8 mouse cellular contexts compared by ENCODE assay signal in genomic region chr1:169530876-169531701, GRCm38 (mm10). TPM values are rescaled to one million over a fixed set of nuclear protein-coding genes. Genes with fewer than 3 reads are reported as not detected.
DNase-seq lines count a peak whose midpoint lies in the region; ATAC-seq and TF ChIP-seq lines count a peak whose summit lies in the region.

Nuf2 (minus strand) TSS chr1:169531464.

- no peaks in the 10 kb centered on the region for H3K79me2 ChIP-seq in heart, adult 2 months (replicated peaks; ENCODE audit: control insufficient read depth, insufficient read depth, low read length)

- no peaks in the 10 kb centered on the region for H3K9me3 ChIP-seq in embryonic facial prominence, embryonic 14.5 days (ENCODE audit: control insufficient read depth, low read length)
- no peaks in the 10 kb centered on the region for H3K9me3 ChIP-seq in limb, embryonic 13.5 days
- H3K9me3 ChIP-seq in midbrain, embryonic 16.5 days (replicated peaks; ENCODE audit: control insufficient read depth, low read length, poor library complexity, severe bottlenecking) = no peaks in the 10 kb centered on the region

- peak within 1 kb of the TSS; percentile 63 for H3K4me3 ChIP-seq in embryonic facial prominence, embryonic 14.5 days (ENCODE audit: low read depth, low read length)
- H3K4me3 ChIP-seq in heart, adult 2 months = peak within 1 kb of the TSS; percentile 58
- peak within 1 kb of the TSS; percentile 67 for H3K4me3 ChIP-seq in limb, embryonic 13.5 days
- peak within 1 kb of the TSS; percentile 45 for H3K4me3 ChIP-seq in midbrain, embryonic 16.5 days (ENCODE audit: low read depth, low read length)

- H3K27ac ChIP-seq in embryonic facial prominence, embryonic 14.5 days (replicated peaks; ENCODE audit: low read depth, low read length) = peak within 1 kb of the TSS; percentile 74; the same call in 1 of the 2 replicates
- H3K27ac ChIP-seq in heart, adult 2 months = peak within 1 kb of the TSS; percentile 96
- peak within 1 kb of the TSS; percentile 48; the same call in 1 of the 2 replicates for H3K27ac ChIP-seq in limb, embryonic 13.5 days
- H3K27ac ChIP-seq in midbrain, embryonic 16.5 days (ENCODE audit: low read length) = peak within 1 kb of the TSS; percentile 78

- no peak for TF ChIP-seq CTCF in heart, adult 2 months (IDR thresholded peaks at IDR 0.05)

- TF ChIP-seq POLR2A in heart, adult 2 months (IDR thresholded peaks at IDR 0.05; ENCODE audit: insufficient read depth, low read depth, low read length) = peak; percentile 98

- peak within 1 kb of the TSS; percentile 69 for H3K4me2 ChIP-seq in embryonic facial prominence, embryonic 14.5 days (ENCODE audit: low read depth, low read length)
- H3K4me2 ChIP-seq in limb, embryonic 13.5 days (replicated peaks) = peak within 1 kb of the TSS; percentile 73
- peak within 1 kb of the TSS; percentile 78 for H3K4me2 ChIP-seq in midbrain, embryonic 16.5 days (ENCODE audit: low read length)

- 0 out of 2 replicates have a peak, but pooled peaks cover 5% of the 10 kb centered on the region for H3K4me1 ChIP-seq in embryonic facial prominence, embryonic 14.5 days (ENCODE audit: control insufficient read depth, insufficient read depth, low read length)
- H3K4me1 ChIP-seq in heart, adult 2 months (ENCODE audit: control insufficient read depth, insufficient read depth, low read length) = no peaks in the 10 kb centered on the region
- peaks cover 16% of the 10 kb centered on the region for H3K4me1 ChIP-seq in limb, embryonic 13.5 days
- H3K4me1 ChIP-seq in midbrain, embryonic 16.5 days (ENCODE audit: control insufficient read depth, insufficient read depth, low read length) = no peaks in the 10 kb centered on the region; the same call in 1 of the 2 replicates

- peaks cover 9% of the 10 kb centered on the region for H3K36me3 ChIP-seq in embryonic facial prominence, embryonic 14.5 days (ENCODE audit: control insufficient read depth, insufficient read depth, low read length)
- no peaks in the 10 kb centered on the region for H3K36me3 ChIP-seq in heart, adult 2 months (ENCODE audit: control insufficient read depth, insufficient read depth, low read length)
- H3K36me3 ChIP-seq in limb, embryonic 13.5 days = peaks cover 8% of the 10 kb centered on the region
- H3K36me3 ChIP-seq in midbrain, embryonic 16.5 days (ENCODE audit: control insufficient read depth, insufficient read depth, low read length) = no peaks in the 10 kb centered on the region

- intact Hi-C loops in heart, adult 2 months (cut with DNase I) = loop anchor here (5.0 to 10.0 kb wide), 2 partner anchors 141 to 604 kb away; no protein-coding TSS in a partner anchor

- TF ChIP-seq EP300 in heart, adult 2 months (IDR thresholded peaks at IDR 0.05; ENCODE audit: insufficient read depth, low read depth, low read length) = peak; percentile 96

- under 1% methylated on average over 39 of the region's 39 CpGs for WGBS in embryonic facial prominence, embryonic 14.5 days
- whole genome bisulfite sequencing in heart, adult 2 months = under 1% methylated on average over 39 of the region's 39 CpGs
- under 1% methylated on average over 39 of the region's 39 CpGs for WGBS in limb, embryonic 13.5 days
- WGBS in midbrain, embryonic 16.5 days = under 1% methylated on average over 39 of the region's 39 CpGs

- peak; percentile 98 for DNase-seq in 3T3-L1 (ENCODE audit: low read depth, low spot score)
- DNase-seq in adrenal gland, postnatal 4 days (ENCODE audit: low spot score in 2 of 2) = peak; percentile 91 to 97
- peak; percentile 98 for DNase-seq in embryonic facial prominence, embryonic 14.5 days (ENCODE audit: low spot score)
- peak; percentile 98 for DNase-seq in heart, adult 2 months
- peak; percentile 98 to 99 for DNase-seq in kidney, adult 8-10 months
- peak; percentile 96 to 98 for DNase-seq in spleen, postnatal 10 days (ENCODE audit: low spot score in 2 of 2)

- H3K27me3 ChIP-seq in embryonic facial prominence, embryonic 14.5 days (replicated peaks; ENCODE audit: control insufficient read depth, insufficient read depth, low read length) = no peaks in the 10 kb centered on the region
- H3K27me3 ChIP-seq in heart, adult 2 months (ENCODE audit: control insufficient read depth, insufficient read depth, low read length) = no peaks in the 10 kb centered on the region
- H3K27me3 ChIP-seq in limb, embryonic 13.5 days = no peaks in the 10 kb centered on the region
- H3K27me3 ChIP-seq in midbrain, embryonic 16.5 days (ENCODE audit: control insufficient read depth, insufficient read depth, low read depth, low read length) = no peaks in the 10 kb centered on the region

- ATAC-seq in embryonic facial prominence, embryonic 14.5 days (ENCODE audit: low read depth) = peak; percentile 98
- ATAC-seq in limb, embryonic 13.5 days (ENCODE audit: low FRiP score, low read depth) = peak; percentile 93
- peak; percentile 98 for ATAC-seq in midbrain, embryonic 16.5 days

- H3K9ac ChIP-seq in embryonic facial prominence, embryonic 14.5 days (ENCODE audit: low read depth, low read length) = peak within 1 kb of the TSS; percentile 73
- H3K9ac ChIP-seq in heart, adult 2 months (ENCODE audit: low read depth, low read length) = peak within 1 kb of the TSS; percentile 41; the same call in 1 of the 2 replicates
- H3K9ac ChIP-seq in limb, embryonic 13.5 days = peak within 1 kb of the TSS; percentile 72
- peak within 1 kb of the TSS; percentile 61 for H3K9ac ChIP-seq in midbrain, embryonic 16.5 days (ENCODE audit: low read depth, low read length)

RNA-seq across cellular contexts. Expression of gene Nuf2, which starts in this region (rescaled TPM):
- 10 to 100 TPM; 21.8 to 22.6 TPM for total RNA-seq in adrenal gland, postnatal 4 days (2021)
- 41.1 and 48.7 TPM in 2 replicates for polyA plus RNA-seq in embryonic facial prominence, embryonic 14.5 days (2014; fragmentation: Nextera tagmentation; extraction: Ambion mirVana)
- total RNA-seq in heart, adult 2 months (2021) = under 1 TPM; 0.13 to 0.25 TPM
- polyA plus RNA-seq in heart, adult 2 months (2012; rRNA removed) = 0.12 and 0.18 TPM in 2 replicates
- polyA plus RNA-seq in limb, embryonic 13.5 days (2015; fragmentation: Nextera tagmentation; extraction: Ambion mirVana) = 56.1 and 56.2 TPM in 2 replicates
- 8.0 and 9.0 TPM in 2 replicates for polyA plus RNA-seq in midbrain, embryonic 16.5 days (2015; fragmentation: Nextera tagmentation; extraction: Ambion mirVana)

Comparison
In these comparisons a context has a peak if more than half of its experiments do, and no peak if none do; other contexts are left out.
1. Peak in every context shown above with its lines: DNase-seq, ATAC-seq, H3K4me3 ChIP-seq and H3K27ac ChIP-seq.
2. RNA of gene Nuf2 (total RNA-seq): 21.8 to 22.6 TPM in adrenal gland, postnatal 4 days; 0.13 to 0.25 TPM in heart, adult 2 months; every median in the first group is over 10 times any median in the second.
3. Peak in DNase-seq, H3K4me3 ChIP-seq, H3K27ac ChIP-seq and H3K9ac ChIP-seq in heart, adult 2 months; RNA of the gene not detected or under 1 TPM.